ENCODE assay signal across 12 mouse cellular contexts in genomic region chr17:12297292-12297691, GRCm38 (mm10). TPM values are rescaled to one million over a fixed set of nuclear protein-coding genes. Genes with fewer than 3 reads are reported as not detected.
DNase-seq lines count a peak whose midpoint lies in the region; ATAC-seq and TF ChIP-seq lines count a peak whose summit lies in the region.
"Had no signal": no experiment of that assay in that cellular context is flagged by ENCODE, and none has a peak within 500 bp of the region (broad histone marks: within the 10 kb centered on the region; RNA-seq: fewer than 3 reads in every experiment).

No protein-coding gene starts in this region.

- H3K4me2 ChIP-seq in intestine, embryonic 16.5 days (ENCODE audit: low read depth, low read length): no peak overlapping the region
- no peak overlapping the region for H3K4me2 ChIP-seq in forebrain, embryonic 14.5 days (ENCODE audit: low read length)
- H3K4me2 ChIP-seq: embryonic facial prominence, embryonic 15.5 days; liver, embryonic 13.5 days had no signal

- no peak overlapping the region for H3K4me3 ChIP-seq in left cerebral cortex, adult 2 months
- H3K4me3 ChIP-seq in intestine, embryonic 16.5 days (ENCODE audit: low read length): no peak overlapping the region
- H3K4me3 ChIP-seq in olfactory bulb, adult 2 months (ENCODE audit: insufficient read depth, low read depth, low read length): no peak overlapping the region
- no peak overlapping the region for H3K4me3 ChIP-seq in forebrain, embryonic 14.5 days (ENCODE audit: low read depth, low read length)
- H3K4me3 ChIP-seq: embryonic facial prominence, embryonic 15.5 days; hindbrain, embryonic 10.5 days; liver, embryonic 13.5 days had no signal

- DNase-seq in frontal cortex, postnatal 14 days (ENCODE audit: low spot score in 2 of 2): no peak
- no peak for DNase-seq in left cerebral cortex, adult 2 months (ENCODE audit: extremely low spot score in 1 of 2, low spot score in 2 of 2)
- no peak for DNase-seq in left cerebral cortex, adult 8-10 months (ENCODE audit: low spot score in 2 of 2)
- no peak for DNase-seq in forebrain, embryonic 14.5 days (ENCODE audit: low spot score)
- no peak for DNase-seq in spleen, postnatal 14 days (ENCODE audit: low spot score in 2 of 2)
- DNase-seq: kidney, postnatal 10 days; liver, embryonic 13.5 days had no signal

- no peak for TF ChIP-seq POLR2A in olfactory bulb, adult 2 months (IDR thresholded peaks at IDR 0.05; ENCODE audit: insufficient read depth, low read depth, low read length)

- peaks cover 33% of the 10 kb centered on the region for H3K4me1 ChIP-seq in intestine, embryonic 16.5 days (ENCODE audit: control insufficient read depth, insufficient read depth, low read length)
- H3K4me1 ChIP-seq in olfactory bulb, adult 2 months (ENCODE audit: control insufficient read depth, insufficient read depth, low read length): peaks cover 47% of the 10 kb centered on the region
- H3K4me1 ChIP-seq in forebrain, embryonic 14.5 days (ENCODE audit: control insufficient read depth, insufficient read depth, low read length): peaks cover 20% of the 10 kb centered on the region

- no peaks in the 10 kb centered on the region for H3K36me3 ChIP-seq in intestine, embryonic 16.5 days (ENCODE audit: control insufficient read depth, insufficient read depth, low read length)
- no peaks in the 10 kb centered on the region for H3K36me3 ChIP-seq in forebrain, embryonic 14.5 days (ENCODE audit: control insufficient read depth, insufficient read depth, low read length)
- H3K36me3 ChIP-seq: embryonic facial prominence, embryonic 15.5 days; hindbrain, embryonic 10.5 days; liver, embryonic 13.5 days had no signal

- H3K27me3 ChIP-seq in intestine, embryonic 16.5 days (replicated peaks; ENCODE audit: control insufficient read depth, insufficient read depth, low read length): no peaks in the 10 kb centered on the region
- no peaks in the 10 kb centered on the region for H3K27me3 ChIP-seq in forebrain, embryonic 14.5 days (replicated peaks; ENCODE audit: control insufficient read depth, insufficient read depth, low read length)
- H3K27me3 ChIP-seq: embryonic facial prominence, embryonic 15.5 days; liver, embryonic 13.5 days had no signal

- peak overlapping the region; percentile 18; the same call in 1 of the 2 replicates for H3K27ac ChIP-seq in left cerebral cortex, adult 2 months
- H3K27ac ChIP-seq in intestine, embryonic 16.5 days (ENCODE audit: low read length): peak overlapping the region; percentile 92
- H3K27ac ChIP-seq in olfactory bulb, adult 2 months (ENCODE audit: insufficient read depth, low read depth, low read length): 0 out of 2 replicates have a peak overlapping the region, but pooled peaks have one; percentile 16
- no peak overlapping the region for H3K27ac ChIP-seq in forebrain, embryonic 14.5 days (ENCODE audit: low read depth, low read length)
- H3K27ac ChIP-seq: embryonic facial prominence, embryonic 15.5 days had no signal

- 31% methylated on average over 7 of the region's 7 CpGs for WGBS in intestine, embryonic 16.5 days
- 48% methylated on average over 7 of the region's 7 CpGs for WGBS in olfactory bulb, adult 2 months
- 90% methylated on average over 7 of the region's 7 CpGs for WGBS in forebrain, embryonic 14.5 days

- no peak for TF ChIP-seq CTCF in left cerebral cortex, adult 2 months (IDR thresholded peaks at IDR 0.05)
- TF ChIP-seq CTCF in olfactory bulb, adult 2 months (IDR thresholded peaks at IDR 0.05; ENCODE audit: insufficient read depth, low read depth, low read length): no peak

- H3K9ac ChIP-seq in intestine, embryonic 16.5 days (ENCODE audit: low read depth, low read length): 0 out of 2 replicates have a peak overlapping the region, but pooled peaks have one; percentile 20
- no peak overlapping the region for H3K9ac ChIP-seq in forebrain, embryonic 14.5 days (ENCODE audit: low read length)
- H3K9ac ChIP-seq: embryonic facial prominence, embryonic 15.5 days; liver, embryonic 13.5 days had no signal

- ATAC-seq in frontal cortex, adult (ENCODE audit: low TSS enrichment): peak; percentile 68
- peak; percentile 24 for ATAC-seq in intestine, embryonic 16.5 days
- ATAC-seq in forebrain, embryonic 14.5 days: no peak

- H3K9me3 ChIP-seq in intestine, embryonic 16.5 days (ENCODE audit: control insufficient read depth, low read length): no peaks in the 10 kb centered on the region
- H3K9me3 ChIP-seq in forebrain, embryonic 14.5 days (replicated peaks; ENCODE audit: control insufficient read depth, low read length): no peaks in the 10 kb centered on the region
- H3K9me3 ChIP-seq: embryonic facial prominence, embryonic 15.5 days; hindbrain, embryonic 10.5 days; liver, embryonic 13.5 days had no signal

- intact Hi-C loops in left cerebral cortex, adult 2 months (cut with DNase I): no loop called here

RNA-seq across cellular contexts. Expression of gene Map3k4, which starts 21.3 kb away (rescaled TPM):
- total RNA-seq in left cerebral cortex, adult 2 months (2021): 10 to 100 TPM; 50.0 to 50.2 TPM
- 10 to 100 TPM; 45.7 to 57.2 (median 49.1) TPM for total RNA-seq in left cerebral cortex, adult 8-10 months (2022)
- polyA plus RNA-seq in intestine, embryonic 16.5 days (2015; fragmentation: Nextera tagmentation; extraction: Ambion mirVana): 25.6 and 28.3 TPM in 2 replicates
- polyA plus RNA-seq in olfactory bulb, adult 2 months (2012; ENCODE audit: insufficient read depth, insufficient read length, low replicate concordance, missing spikeins): not detected in 2 replicates
- 25.3 and 29.2 TPM in 2 replicates for polyA plus RNA-seq in forebrain, embryonic 14.5 days (2014; fragmentation: Nextera tagmentation; extraction: Ambion mirVana)
